Mouse (Mus musculus) layer of hippocampus, postnatal 25 days (tissue): ENCODE results near the gene Sparcl1. TPM values are rescaled to one million over a fixed set of nuclear protein-coding genes. Genes with fewer than 3 reads are reported as not detected.

Source experiments
- DNase-seq, 2 experiments: peaks; one replicate each; pipeline ENCODE4 v3.0.0; 2022; ENCODE audit warnings: mixed read lengths in 2 of 2, low spot score in 1 of 2; ENCODE audit errors: extremely low spot score in 1 of 2
- total RNA-seq, 2 experiments: library from RNA; stranded (reverse); gene quantifications; 2 replicates each; pipeline ENCODE4 v1.2.3; 2021

Gene Sparcl1
- total RNA-seq, 2 experiments from 2014 or later: 1,421 to 1,512 TPM

DNA sequence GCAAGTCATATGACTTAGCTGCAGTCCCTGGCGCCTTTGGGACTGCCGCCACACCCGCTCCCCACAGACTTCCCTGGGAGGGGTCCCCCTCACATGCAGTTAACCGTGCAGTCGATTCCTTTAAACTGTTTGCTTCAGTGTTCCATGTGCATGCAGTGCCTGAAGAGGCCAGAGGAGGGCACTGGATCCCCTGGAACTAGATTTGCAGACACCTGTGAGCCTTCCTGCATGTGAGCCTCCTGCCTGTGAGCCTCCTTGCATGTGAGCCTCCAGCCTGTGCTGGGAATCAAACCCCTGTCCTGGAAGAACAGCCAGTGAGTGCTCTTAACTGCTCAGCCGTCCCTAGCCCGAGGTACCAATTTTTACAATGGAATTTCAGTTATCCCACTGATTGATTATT, 44.8 kb downstream of the Sparcl1 start:
- no peak for DNase-seq

DNA sequence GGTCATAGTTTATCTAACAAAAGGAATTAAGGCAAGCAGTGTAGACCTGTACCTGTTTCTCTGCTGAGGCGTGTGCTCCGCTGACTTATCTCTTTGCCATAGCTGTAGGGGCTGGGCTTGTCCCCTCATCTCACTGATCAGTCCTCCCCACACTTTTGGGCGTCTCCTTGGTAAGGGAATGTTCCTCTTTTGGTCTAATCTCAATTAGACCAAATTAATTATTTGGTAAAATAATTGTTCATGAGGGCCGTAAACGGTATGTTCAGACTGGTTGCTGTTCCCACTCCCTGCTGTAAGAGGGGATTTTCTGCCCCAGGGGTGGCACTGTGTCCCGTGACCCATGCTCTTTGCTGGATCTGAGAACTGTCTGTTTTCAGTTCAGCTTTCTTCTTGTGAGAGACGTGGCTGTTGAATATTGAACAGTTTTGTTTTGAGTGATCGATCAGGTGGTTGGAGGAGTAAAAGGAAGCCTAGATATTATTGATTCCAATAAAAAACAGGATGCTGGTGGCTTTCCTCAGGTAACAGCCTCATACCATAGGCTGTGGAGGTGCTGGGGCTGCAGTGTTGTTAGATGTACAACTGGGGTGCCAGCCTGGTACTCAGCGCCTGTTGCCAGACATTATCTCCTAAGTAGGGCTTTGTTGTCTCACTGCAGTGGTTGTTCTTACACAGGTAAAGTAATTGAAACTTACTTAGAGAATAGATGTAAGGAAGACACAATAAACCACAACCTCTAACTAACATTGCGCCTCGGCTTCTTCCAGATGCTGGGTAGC, 50.6 kb downstream of the Sparcl1 start:
- DNase-seq: no peak

- DNase-seq: no peak
Measured at GRCm38 (mm10) chr5:104061936-104062772, 51.4 kb downstream of the Sparcl1 start.

GRCm38 (mm10) chr5:104060429-104060828, 53.1 kb downstream of the Sparcl1 start:
- no peak for DNase-seq

DNA sequence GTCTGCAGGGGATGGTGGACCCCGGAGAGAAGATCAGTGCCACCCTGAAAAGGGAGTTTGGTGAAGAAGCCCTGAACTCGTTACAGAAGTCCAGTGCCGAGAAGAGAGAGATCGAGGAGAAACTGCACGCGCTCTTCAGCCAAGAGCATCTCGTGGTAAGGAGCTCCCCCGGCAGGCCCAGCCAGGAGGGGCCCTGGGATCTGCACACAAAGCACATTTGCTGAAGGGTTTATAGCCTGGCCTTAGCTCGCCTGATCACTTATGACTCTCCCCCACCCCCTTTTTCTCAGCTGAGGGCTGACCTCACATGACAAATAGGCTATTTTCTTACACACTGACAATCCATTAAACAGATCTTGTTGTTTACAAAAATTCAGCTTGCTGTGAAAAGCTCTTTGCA, 53.9 kb downstream of the Sparcl1 start:
- no peak for DNase-seq

- DNase-seq: peak in 1 of 2 experiments; percentile 61
Measured at GRCm38 (mm10) chr5:104058021-104058420, 55.5 kb downstream of the Sparcl1 start.

GRCm38 (mm10) chr5:104056295-104056694, 57.2 kb downstream of the Sparcl1 start:
- DNase-seq: no peak

DNA sequence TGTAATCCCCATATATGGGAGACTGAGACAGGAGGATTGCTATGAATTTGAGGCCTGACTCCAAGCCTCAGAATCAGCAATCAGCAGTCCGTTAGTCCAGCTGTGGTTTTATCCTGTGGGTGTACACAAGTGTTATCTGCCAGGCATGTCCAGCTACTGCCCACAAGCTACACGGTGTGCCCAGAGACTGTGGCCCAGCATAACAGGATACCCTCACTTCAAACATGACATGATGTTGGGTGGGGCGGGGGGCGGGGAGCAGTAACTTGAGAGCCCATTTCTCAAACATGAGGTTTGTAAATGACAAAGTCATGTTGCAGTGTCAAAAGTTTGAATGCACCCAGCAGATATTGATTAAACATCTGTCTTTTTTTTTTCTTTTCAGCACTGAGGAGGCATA, 57.7 kb downstream of the Sparcl1 start:
- DNase-seq: no peak

DNA sequence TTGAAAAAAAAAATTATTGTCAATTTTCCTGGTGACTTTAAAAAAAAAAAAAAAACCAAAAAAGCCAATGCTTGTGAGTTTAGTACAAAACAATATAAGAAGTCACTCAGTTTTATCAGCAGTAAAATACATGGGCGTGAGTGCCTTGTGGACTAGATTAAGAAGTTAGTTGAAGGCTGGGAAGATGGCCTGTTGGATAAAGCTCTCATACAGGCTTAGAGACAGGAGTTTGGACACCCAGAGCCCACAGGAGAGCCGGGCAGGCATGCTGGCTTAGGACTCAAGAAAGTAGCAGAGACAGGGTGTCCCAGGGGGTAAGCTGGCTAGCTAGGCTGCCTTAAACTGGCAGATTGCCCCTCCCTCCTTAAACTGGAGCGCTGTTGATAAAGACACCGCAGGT, 58.6 kb downstream of the Sparcl1 start:
- DNase-seq: no peak

DNA sequence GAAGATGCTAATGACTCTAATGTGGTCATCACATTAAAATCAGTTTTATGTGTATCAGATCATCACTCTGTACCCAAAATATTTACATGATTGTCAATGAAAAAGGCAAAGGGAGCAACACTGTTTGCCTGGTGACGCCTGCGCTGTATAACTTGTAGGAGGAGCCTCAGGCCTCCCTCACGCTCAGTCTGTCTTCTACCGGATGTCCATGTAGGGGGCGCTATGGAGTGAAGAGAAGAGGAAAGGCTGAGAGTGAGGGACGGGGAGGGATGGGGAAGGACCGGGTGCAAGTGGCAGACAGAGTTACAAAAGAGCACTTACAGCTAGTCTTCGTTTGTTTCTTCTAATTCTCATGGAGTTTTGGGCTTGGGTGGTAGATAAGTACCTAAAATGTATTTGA, 60.6 kb downstream of the Sparcl1 start:
- no peak for DNase-seq

GRCm38 (mm10) chr5:104048139-104048538, 65.4 kb downstream of the Sparcl1 start:
- no peak for DNase-seq

DNA sequence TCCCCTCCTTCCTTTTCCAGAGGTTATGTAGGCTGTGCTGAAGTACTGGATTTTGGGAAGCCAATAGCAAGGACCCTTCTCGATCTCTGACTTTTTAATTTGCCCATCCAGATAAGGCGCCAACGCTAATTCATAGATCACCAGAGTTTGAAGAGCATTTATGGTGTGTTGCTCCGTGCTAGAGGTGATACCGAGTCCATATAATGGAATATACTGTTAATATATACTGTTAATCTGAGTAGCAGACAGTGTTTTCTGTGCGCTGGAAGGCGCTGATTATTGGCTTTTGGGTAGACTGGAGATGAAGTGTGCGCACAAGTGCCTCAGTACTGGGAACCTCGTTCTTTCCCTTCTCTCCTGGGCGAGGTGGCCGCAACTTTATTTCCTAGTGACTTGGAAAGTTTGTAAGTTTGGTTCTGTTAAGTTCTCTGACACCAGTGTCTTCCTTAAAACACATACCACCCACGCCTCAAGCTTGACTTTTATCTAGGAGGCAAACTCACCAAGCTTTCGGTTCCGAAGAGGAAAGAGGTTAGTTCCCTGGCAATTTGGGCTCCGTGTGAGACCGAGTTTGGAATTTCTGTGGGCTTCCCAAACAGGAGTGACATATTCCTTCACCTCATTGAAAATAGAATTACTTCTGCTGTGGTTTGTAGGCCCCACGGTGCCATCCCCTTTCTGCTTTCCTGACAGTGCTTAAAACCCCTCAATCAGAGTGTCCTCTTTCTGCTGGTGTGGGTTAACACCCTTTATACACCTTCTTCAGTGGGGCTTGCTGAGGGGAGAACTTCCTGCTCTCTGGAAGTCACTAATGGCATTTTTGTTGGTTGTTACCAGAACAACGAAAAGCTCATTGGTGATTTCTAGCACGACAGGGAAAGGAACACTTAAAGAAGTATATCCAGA, 66.1 kb downstream of the Sparcl1 start:
- no peak for DNase-seq

DNA sequence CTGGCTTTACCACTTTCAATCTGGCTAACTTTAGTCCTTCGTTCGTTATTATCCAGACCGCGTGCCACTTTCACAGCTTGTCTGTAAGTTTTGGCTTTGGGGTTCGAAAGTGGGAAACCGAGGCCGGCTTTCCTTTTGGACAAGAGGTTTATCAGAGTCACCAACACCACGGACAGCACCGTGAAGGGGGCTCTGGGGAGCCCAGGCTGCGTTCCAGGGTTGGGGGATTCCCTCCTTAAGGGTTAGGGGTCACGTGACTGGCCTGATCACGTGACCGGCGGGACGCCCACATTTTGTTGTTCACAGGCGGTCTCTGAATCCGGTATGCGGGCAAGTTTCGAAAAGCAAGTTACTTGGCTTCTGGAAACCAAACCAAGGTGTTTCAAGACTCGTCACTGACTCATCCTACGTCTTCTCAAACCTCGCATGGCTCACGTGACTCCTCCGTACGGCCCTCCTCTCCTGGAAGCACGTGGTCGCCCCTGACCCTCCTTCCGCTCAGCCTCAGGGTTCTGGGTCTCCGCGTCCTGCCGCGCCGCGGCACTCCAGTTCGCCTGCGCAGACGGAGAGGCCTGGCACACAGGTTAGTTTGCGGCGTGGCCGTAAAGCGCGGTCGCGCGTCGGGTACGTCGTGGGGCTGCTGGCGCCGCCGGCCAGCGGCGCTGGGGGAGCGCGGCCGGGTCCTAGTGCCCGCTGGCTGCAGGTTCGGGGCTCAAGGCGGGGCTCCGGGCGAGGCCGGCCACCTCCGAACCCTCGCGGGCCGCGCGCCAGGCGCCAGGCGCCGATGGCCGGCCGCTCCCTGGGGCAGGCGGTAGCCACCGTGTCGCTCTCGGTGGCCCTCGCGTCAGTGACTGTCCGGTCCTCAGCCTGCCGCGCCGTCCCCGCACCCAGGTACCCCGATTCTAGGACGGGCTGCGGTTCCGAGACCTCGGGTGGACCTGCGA, 67.0 kb downstream of the Sparcl1 start, which contains the start of gene Nudt9:
TSS of gene Nudt9 (plus strand) at position 51 of the 944 bp plus-strand sequence.
- DNase-seq: peak; percentile 89 to 94

- DNase-seq: no peak
Measured at GRCm38 (mm10) chr5:104043704-104044103, 69.8 kb downstream of the Sparcl1 start.

DNA sequence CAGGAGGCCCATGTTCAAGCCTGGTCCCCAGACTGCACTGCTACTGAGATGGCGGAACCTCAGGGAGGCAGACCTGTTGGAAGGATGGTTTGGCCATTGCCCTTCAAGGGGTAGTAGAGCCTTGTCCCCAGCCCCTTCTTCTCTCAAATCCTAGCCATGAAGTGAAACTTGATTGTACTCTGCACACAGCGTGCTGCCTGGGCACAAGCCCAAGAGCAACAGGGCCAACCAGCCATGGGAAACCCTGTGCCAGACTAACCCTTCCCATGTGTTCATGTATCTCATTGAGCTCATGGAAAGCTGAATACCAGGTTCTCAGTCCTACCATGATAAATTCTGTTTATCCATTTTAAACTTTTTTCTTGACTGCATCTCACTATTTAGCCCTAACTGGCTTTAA, 70.6 kb downstream of the Sparcl1 start:
- DNase-seq: no peak

DNA sequence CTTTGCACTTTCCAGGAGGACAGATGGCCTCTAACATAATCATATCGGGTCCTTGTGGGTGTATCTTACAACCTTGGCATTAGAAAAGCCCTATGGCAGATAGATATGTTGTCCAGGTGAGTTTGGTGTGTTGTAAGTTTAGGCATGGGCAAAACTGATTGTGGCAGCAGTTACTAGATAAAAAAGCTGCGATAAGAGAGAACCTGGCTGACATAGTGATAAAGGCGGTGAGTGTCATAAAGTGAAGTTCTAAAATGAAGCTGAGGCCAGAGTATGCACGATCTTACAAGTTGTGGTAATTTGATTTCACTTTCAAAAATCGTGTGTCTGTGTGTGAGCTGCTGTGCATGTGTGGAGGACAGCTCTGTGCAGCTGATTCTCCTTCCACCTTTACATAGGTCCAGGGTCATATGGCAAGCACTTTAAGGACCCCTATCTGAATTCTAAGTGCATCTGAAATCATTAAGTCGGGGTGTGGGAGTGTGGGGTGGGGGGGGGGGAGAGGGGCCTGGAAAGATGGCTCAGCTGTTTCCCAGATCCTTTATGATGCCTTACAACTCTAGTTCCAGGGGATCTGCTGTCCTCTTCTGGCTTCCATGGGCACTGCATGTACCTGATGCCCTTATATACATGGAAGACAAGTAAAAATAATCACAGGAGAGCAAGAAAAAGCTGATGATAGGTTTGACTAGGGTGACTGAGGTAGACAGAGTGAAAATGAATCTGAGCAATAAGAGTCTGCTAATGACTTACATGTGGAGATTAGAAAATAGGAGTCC, 74.2 kb downstream of the Sparcl1 start:
- peak in 1 of 2 experiments; percentile 57 for DNase-seq

- DNase-seq: no peak
Measured at GRCm38 (mm10) chr5:104036686-104037085, 76.8 kb downstream of the Sparcl1 start.

DNA sequence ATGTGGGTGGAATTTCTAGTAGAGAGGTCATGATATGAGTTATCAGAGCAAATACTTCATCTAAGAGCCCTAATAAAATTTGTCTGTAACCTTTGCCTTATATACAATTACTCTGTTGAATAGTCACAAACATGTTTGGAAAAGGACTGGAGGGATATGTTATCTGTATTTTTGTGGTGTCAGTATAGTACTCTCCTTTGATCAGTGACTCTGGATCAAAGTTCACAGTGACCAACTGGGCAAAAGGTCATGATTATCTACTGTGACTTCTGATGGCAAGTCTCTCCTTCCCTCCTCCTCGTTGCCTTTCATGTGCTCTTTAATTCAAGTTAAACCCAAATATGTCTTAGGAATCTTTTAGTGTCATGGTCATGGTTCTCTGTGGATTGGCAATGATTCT, 77.7 kb downstream of the Sparcl1 start:
- no peak for DNase-seq

DNA sequence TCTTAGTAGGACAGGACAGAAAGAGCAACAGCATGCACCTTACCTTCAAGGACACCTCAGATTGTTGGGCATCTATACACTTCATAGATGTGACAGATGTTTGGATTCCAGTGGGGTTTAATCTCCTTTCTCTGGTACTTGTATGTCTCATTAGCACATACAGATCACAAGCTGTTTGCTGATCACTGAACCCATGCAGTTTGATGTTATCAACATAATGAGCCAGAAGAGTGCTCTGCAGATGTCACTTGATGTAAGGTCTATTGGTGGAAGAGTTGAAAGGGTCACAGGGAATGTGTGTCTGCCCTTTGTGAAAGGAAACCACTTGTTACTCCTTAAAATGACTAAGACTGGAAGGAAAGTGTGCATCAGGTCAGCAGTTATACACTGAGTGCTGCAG, 78.5 kb downstream of the Sparcl1 start:
- no peak for DNase-seq
